Mouse (Mus musculus) layer of hippocampus, postnatal 25 days (tissue): ENCODE results near the gene Lypd6b. TPM values are rescaled to one million over a fixed set of nuclear protein-coding genes. Genes with fewer than 3 reads are reported as not detected.

ENCODE experiments used
- DNase-seq, 2 experiments: peaks; one replicate each; pipeline ENCODE4 v3.0.0; 2022; ENCODE audit warnings: mixed read lengths in 2 of 2, low spot score in 1 of 2; ENCODE audit errors: extremely low spot score in 1 of 2
- total RNA-seq, 2 experiments: library from RNA; stranded (reverse); gene quantifications; 2 replicates each; pipeline ENCODE4 v1.2.3; 2021

The Lypd6b gene
- total RNA-seq = 1 to 10 TPM; 4.2 to 4.3 TPM

GRCm38 (mm10) chr2:49787376-49788050 lies at the start of gene Lypd6b:
TSS of gene Lypd6b (plus strand) at chr2:49787688.
- DNase-seq = no peak

GRCm38 (mm10) chr2:49739046-49739445 lies 48.4 kb upstream of the Lypd6b start:
- DNase-seq = no peak

GRCm38 (mm10) chr2:49741026-49741425 lies 46.5 kb upstream of the Lypd6b start:
- DNase-seq = no peak

GRCm38 (mm10) chr2:49741895-49742734 lies 45.4 kb upstream of the Lypd6b start:
- DNase-seq = peak; percentile 47 to 51

GRCm38 (mm10) chr2:49742919-49743318 lies 44.6 kb upstream of the Lypd6b start:
- no peak for DNase-seq

GRCm38 (mm10) chr2:49743775-49744174 lies 43.7 kb upstream of the Lypd6b start:
- no peak for DNase-seq

- DNase-seq = no peak
These were observed 43.0 kb upstream of the Lypd6b start for GRCm38 (mm10) chr2:49744251-49745093.

GRCm38 (mm10) chr2:49745094-49745781 lies 42.2 kb upstream of the Lypd6b start:
- no peak for DNase-seq

- no peak for DNase-seq
These were observed 40.5 kb upstream of the Lypd6b start for GRCm38 (mm10) chr2:49746947-49747346.

GRCm38 (mm10) chr2:49747670-49748069 lies 39.8 kb upstream of the Lypd6b start:
- DNase-seq = no peak

- peak in 1 of 2 experiments; percentile 66 for DNase-seq
These were observed 38.7 kb upstream of the Lypd6b start for GRCm38 (mm10) chr2:49748628-49749342.

GRCm38 (mm10) chr2:49749730-49750576 lies 37.5 kb upstream of the Lypd6b start:
- no peak for DNase-seq

GRCm38 (mm10) chr2:49751544-49752210 lies 35.8 kb upstream of the Lypd6b start:
- no peak for DNase-seq

GRCm38 (mm10) chr2:49752211-49752607 lies 35.3 kb upstream of the Lypd6b start:
- no peak for DNase-seq

- DNase-seq = no peak
These were observed 34.4 kb upstream of the Lypd6b start for GRCm38 (mm10) chr2:49753062-49753461.

GRCm38 (mm10) chr2:49755054-49755453 lies 32.4 kb upstream of the Lypd6b start:
- no peak for DNase-seq

GRCm38 (mm10) chr2:49757616-49758015 lies 29.9 kb upstream of the Lypd6b start:
- DNase-seq = no peak

- no peak for DNase-seq
These were observed 23.0 kb upstream of the Lypd6b start for GRCm38 (mm10) chr2:49764331-49764946.
